In the genomic region with DNA sequence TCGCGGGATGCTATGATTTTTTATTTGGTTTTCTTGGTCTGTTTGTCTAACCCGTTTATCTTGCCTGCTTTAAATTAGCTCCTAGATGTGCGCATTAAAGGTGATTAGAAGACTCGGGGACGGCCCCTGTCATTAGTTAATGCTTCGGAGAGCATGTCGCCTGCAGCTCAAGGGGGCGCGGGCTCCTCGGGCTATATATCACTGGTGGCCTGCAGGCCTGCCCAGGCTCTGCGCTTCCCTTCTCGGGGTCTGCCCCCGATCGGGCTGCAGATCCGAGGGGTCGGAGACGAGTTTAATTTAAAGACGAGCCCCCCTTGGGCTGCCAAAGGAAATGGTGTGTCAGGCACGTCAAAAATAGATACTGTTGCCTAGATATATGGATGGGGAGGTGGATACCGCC, we compare ENCODE assay signal across 9 mouse cellular contexts.
DNase-seq lines count a peak whose midpoint lies in the region; ATAC-seq and TF ChIP-seq lines count a peak whose summit lies in the region.
"Had no signal": no experiment of that assay in that cellular context is flagged by ENCODE, and none has a peak within 500 bp of the region (broad histone marks: within the 10 kb centered on the region; RNA-seq: fewer than 3 reads in every experiment).

No protein-coding gene starts in this region.

- peak overlapping the region; percentile 53 for H3K4me2 ChIP-seq in lung, embryonic 14.5 days
- peak overlapping the region; percentile 43 for H3K4me2 ChIP-seq in forebrain, embryonic 12.5 days
- peak overlapping the region; percentile 54 for H3K4me2 ChIP-seq in limb, embryonic 12.5 days

- H3K36me3 ChIP-seq in lung, embryonic 14.5 days (ENCODE audit: insufficient read depth), result no peaks in the 10 kb centered on the region
- H3K36me3 ChIP-seq in forebrain, embryonic 12.5 days (replicated peaks), result no peaks in the 10 kb centered on the region
- no peaks in the 10 kb centered on the region for H3K36me3 ChIP-seq in limb, embryonic 12.5 days

- peak overlapping the region; percentile 71 for H3K27ac ChIP-seq in lung, embryonic 14.5 days (ENCODE audit: low read depth)
- H3K27ac ChIP-seq in forebrain, embryonic 12.5 days, result no peak overlapping the region
- H3K27ac ChIP-seq in limb, embryonic 12.5 days, result no peak overlapping the region

- DNase-seq in lung, embryonic 14.5 days, result peak; percentile 65
- DNase-seq in lung, postnatal 10 days, result no peak
- DNase-seq in retina, postnatal 1 day, result peak; percentile 46
- DNase-seq in gastrocnemius, postnatal 14 days, result no peak
- DNase-seq in left cerebral cortex, postnatal 25 days (ENCODE audit: low spot score in 2 of 2), result no peak
- DNase-seq in urinary bladder, postnatal 4 days (ENCODE audit: low spot score in 2 of 2), result no peak
- DNase-seq: gastrocnemius, postnatal 25 days had no signal

- TF ChIP-seq CTCF in lung, embryonic 14.5 days (IDR thresholded peaks at IDR 0.05; ENCODE audit: low read depth), result no peak

- 0 out of 2 replicates have a peak, but pooled peaks cover 3% of the 10 kb centered on the region for H3K27me3 ChIP-seq in lung, embryonic 14.5 days (ENCODE audit: insufficient read depth, low read length)
- H3K27me3 ChIP-seq in forebrain, embryonic 12.5 days, result peaks cover 50% of the 10 kb centered on the region
- H3K27me3 ChIP-seq in limb, embryonic 12.5 days, result peaks cover 70% of the 10 kb centered on the region

- intact Hi-C loops in gastrocnemius, postnatal 14 days (cut with DNase I; ENCODE audit: low total_unique reads), result loop anchor here (10.0 kb wide), 1 partner anchor 336 kb away; no protein-coding TSS in a partner anchor
- intact Hi-C loops in left cerebral cortex, postnatal 25 days (cut with DNase I), result no loop called here

- H3K9me3 ChIP-seq in lung, embryonic 14.5 days (ENCODE audit: low read depth, low read length), result no peaks in the 10 kb centered on the region; the same call in 1 of the 2 replicates
- no peaks in the 10 kb centered on the region for H3K9me3 ChIP-seq in forebrain, embryonic 12.5 days
- H3K9me3 ChIP-seq in limb, embryonic 12.5 days, result peaks cover 6% of the 10 kb centered on the region; the same call in 1 of the 2 replicates

- WGBS in lung, embryonic 14.5 days, result under 1% methylated on average over 21 of the region's 21 CpGs
- under 1% methylated on average over 21 of the region's 21 CpGs for WGBS in forebrain, embryonic 12.5 days
- under 1% methylated on average over 21 of the region's 21 CpGs for WGBS in limb, embryonic 12.5 days

- peak; percentile 54; the same call in 1 of the 2 replicates for ATAC-seq in lung, embryonic 14.5 days (ENCODE audit: insufficient read depth)
- no peak for ATAC-seq in forebrain, embryonic 12.5 days (ENCODE audit: low FRiP score)
- no peak for ATAC-seq in limb, embryonic 12.5 days (ENCODE audit: insufficient number of reproducible peaks, insufficient read depth, low FRiP score, low TSS enrichment, low read depth)

- H3K9ac ChIP-seq in lung, embryonic 14.5 days, result peak overlapping the region; percentile 24; the same call in 1 of the 2 replicates
- H3K9ac ChIP-seq in forebrain, embryonic 12.5 days, result no peak overlapping the region
- H3K9ac ChIP-seq in limb, embryonic 12.5 days (replicated peaks), result no peak overlapping the region

- peaks cover 5% of the 10 kb centered on the region for H3K4me1 ChIP-seq in lung, embryonic 14.5 days (ENCODE audit: insufficient read depth)
- peaks cover 10% of the 10 kb centered on the region for H3K4me1 ChIP-seq in forebrain, embryonic 12.5 days
- peaks cover 17% of the 10 kb centered on the region for H3K4me1 ChIP-seq in limb, embryonic 12.5 days (replicated peaks)

- H3K4me3 ChIP-seq in lung, embryonic 14.5 days (ENCODE audit: low read depth, low read length), result peak overlapping the region; percentile 18
- peak overlapping the region; percentile 10; the same call in 1 of the 2 replicates for H3K4me3 ChIP-seq in forebrain, embryonic 12.5 days (replicated peaks)
- H3K4me3 ChIP-seq in limb, embryonic 12.5 days (replicated peaks), result peak overlapping the region; percentile 29

Comparison
In these comparisons a context has a peak if more than half of its experiments do, and no peak if none do; other contexts are left out.
1. DNase-seq: peak in lung, embryonic 14.5 days (single experiment) and retina, postnatal 1 day (single experiment); none in lung, postnatal 10 days (single experiment), gastrocnemius, postnatal 14 days (single experiment), left cerebral cortex, postnatal 25 days (0 of 2) and urinary bladder, postnatal 4 days (0 of 2).
2. Peak in every context shown above with its lines, with median percentiles within 50 percentile points of each other: H3K4me2 ChIP-seq and H3K4me3 ChIP-seq.